Mouse (Mus musculus) layer of hippocampus, postnatal 36 days (tissue): ENCODE results near the gene Gtf2h4. TPM values are rescaled to one million over a fixed set of nuclear protein-coding genes. Genes with fewer than 3 reads are reported as not detected.

Experiments
- DNase-seq, 2 experiments: peaks; one replicate each; pipeline ENCODE4 v3.0.0; 2022
- total RNA-seq, 2 experiments: library from RNA; stranded (reverse); gene quantifications; 2 replicates each; pipeline ENCODE4 v1.2.3; 2021

Gtf2h4 gene
- total RNA-seq, 2 experiments from 2014 or later = 31.1 to 32.1 TPM

DNA sequence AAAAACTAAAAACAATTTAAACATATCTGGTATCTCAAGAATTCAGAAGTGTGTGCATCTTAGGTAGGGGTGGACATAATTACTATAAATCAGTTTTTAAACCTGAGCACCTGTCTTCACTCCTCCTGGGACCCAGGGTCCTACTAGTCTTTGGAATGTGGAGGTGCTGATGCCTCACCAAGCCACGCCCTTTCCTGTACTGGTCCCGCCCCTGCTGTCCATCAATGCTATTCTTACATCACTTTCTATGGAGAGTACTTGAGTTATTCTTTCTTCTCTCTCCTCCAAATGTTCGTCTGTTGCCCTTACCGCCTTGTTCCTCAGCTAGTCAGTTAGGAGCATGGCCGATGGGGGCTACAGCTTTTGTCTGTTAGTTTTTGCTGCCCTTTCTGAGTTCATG, 37.2 kb downstream of the Gtf2h4 start:
- DNase-seq = no peak

DNA sequence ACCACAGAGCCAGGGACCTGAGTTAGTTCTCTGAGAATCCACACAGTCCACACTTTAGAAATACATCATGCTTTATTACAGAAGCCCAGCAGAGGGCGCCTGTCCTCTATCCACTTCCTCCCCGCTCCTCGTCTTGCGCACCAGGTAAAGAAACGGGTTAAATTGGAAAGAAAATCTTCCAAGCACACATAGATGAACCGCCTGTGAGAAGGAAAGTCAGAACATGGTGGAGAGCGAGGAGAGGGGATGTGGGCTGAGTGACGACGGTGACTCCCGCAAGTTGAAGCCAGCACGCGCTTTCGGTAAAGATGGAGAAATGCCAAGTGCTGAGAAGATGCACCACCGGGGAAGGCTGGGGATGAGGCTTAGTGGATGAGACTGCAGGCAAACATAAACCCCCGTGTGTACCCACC, 37.8 kb downstream of the Gtf2h4 start:
- DNase-seq = peak; percentile 62 to 78

DNA sequence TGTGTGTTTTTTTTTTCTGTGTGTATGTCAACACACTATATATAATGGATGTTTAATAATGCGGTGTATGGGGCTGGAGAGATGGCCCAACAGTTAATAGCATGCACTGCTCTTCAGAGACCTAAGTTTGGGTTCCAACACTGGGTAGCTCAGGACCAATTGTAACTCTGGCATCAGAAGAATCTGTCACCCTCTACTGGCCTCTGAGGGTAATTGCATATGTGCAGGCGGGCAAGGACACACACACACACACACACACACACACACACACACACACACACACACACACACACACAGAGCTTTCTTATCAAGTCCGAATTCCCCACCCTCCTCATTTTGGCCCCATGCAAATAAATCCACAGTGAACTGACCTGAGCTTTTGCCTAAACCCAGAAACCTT, 38.3 kb downstream of the Gtf2h4 start:
- DNase-seq = no peak

DNA sequence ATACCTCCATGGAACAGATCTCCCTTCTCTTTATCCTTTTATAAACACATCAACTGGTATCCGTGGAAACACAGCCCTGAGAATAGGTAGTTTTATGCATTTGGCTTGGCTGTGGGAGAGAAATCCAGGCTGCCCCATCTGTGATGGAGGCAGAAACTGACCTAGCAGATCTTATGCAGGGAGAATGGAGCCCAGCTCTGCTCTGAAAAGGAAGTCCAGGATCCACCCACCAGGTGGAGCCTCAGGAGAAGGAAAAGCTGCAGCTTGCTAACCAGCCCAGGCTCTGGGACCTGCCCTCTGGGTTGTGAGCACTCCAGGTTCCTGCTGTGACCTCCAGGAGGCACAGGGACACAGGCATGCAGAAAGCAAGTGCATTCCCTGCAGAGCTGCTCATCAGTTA, 39.5 kb downstream of the Gtf2h4 start:
- peak; percentile 18 to 38 for DNase-seq

DNA sequence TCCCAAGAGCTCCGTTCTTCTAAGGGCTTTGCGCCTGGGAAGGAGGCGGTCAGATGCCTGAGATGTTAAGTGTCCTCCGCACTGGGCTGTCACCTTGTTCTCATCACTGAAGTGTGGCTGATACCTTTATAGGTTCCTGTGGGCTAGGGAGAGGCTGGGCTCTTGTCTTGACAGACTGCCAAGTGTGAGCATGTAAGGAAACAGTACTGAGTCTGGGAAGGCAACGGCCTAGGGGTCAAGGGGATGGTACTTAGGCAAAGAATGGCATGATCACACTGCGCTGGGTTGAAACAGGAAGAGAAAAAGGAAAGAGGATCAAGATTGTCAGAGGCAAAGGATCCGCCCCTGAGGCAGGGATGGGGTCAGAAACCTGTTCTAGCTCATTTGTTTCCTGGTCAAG, 47.0 kb downstream of the Gtf2h4 start, which contains the start of gene Gm9573:
Gm9573 (minus strand) TSS at position 101 of the 400 bp plus-strand sequence.
- DNase-seq = no peak

Other genes with a start within 250 kb of the Gtf2h4 start
- gene H2-Q6, start 248.9 kb downstream of the Gtf2h4 start, total RNA-seq = not detected
- under 1 TPM; 0.65 to 0.88 TPM for gene H2-Q7, start 234.6 kb downstream of the Gtf2h4 start, total RNA-seq
- gene H2-Q10, start 203.7 kb downstream of the Gtf2h4 start, total RNA-seq = under 1 TPM in 1 of 2 experiments, not detected in 1; 0.15 TPM
- gene Pou5f1, start 167.7 kb downstream of the Gtf2h4 start, total RNA-seq = under 1 TPM in 1 of 2 experiments, not detected in 1; 0.32 TPM
- gene Tcf19, start 156.9 kb downstream of the Gtf2h4 start, total RNA-seq = 1 to 10 TPM; 4.3 to 5.8 TPM
- 10 to 100 TPM in 1 of 2 experiments, 1 to 10 TPM in 1; 9.3 to 10.0 TPM for gene Cchcr1, start 156.6 kb downstream of the Gtf2h4 start, total RNA-seq
- gene Psors1c2, start 140.5 kb downstream of the Gtf2h4 start, total RNA-seq = under 1 TPM; 0.42 to 0.63 TPM
- gene Cdsn, start 121.6 kb downstream of the Gtf2h4 start, total RNA-seq = under 1 TPM in 1 of 2 experiments, not detected in 1; 0.40 TPM
- not detected for gene 2300002M23Rik, start 106.3 kb downstream of the Gtf2h4 start, total RNA-seq
- gene Sfta2, start 72.2 kb downstream of the Gtf2h4 start, total RNA-seq = not detected
- not detected for gene Gm9573, start 47.1 kb downstream of the Gtf2h4 start, total RNA-seq
- gene Mucl3, start 30.0 kb downstream of the Gtf2h4 start, total RNA-seq = not detected
- 10 to 100 TPM; 41.8 to 43.4 TPM for gene Vars2, start 6.1 kb downstream of the Gtf2h4 start, total RNA-seq
- 10 to 100 TPM; 62.7 to 63.9 TPM for gene Ddr1, start 30.9 kb upstream of the Gtf2h4 start, total RNA-seq
- 1 to 10 TPM; 4.2 to 6.5 TPM for gene Ier3, start 147.9 kb upstream of the Gtf2h4 start, total RNA-seq
- 100 to 1,000 TPM; 124 to 132 TPM for gene Flot1, start 149.5 kb upstream of the Gtf2h4 start, total RNA-seq
- 100 to 1,000 TPM; 360 to 381 TPM for gene Tubb5, start 164.6 kb upstream of the Gtf2h4 start, total RNA-seq
- 10 to 100 TPM; 13.1 to 19.5 TPM for gene Mdc1, start 167.8 kb upstream of the Gtf2h4 start, total RNA-seq
- gene Nrm, start 187.6 kb upstream of the Gtf2h4 start, total RNA-seq = 1 to 10 TPM; 1.5 to 2.2 TPM
- gene Ppp1r18, start 191.9 kb upstream of the Gtf2h4 start, total RNA-seq = 1 to 10 TPM; 7.4 to 9.5 TPM
- gene Dhx16, start 206.1 kb upstream of the Gtf2h4 start, total RNA-seq = 10 to 100 TPM; 32.0 to 37.4 TPM
- 10 to 100 TPM; 56.3 to 57.9 TPM for gene 2310061I04Rik, start 223.7 kb upstream of the Gtf2h4 start, total RNA-seq
- 10 to 100 TPM; 60.6 to 61.7 TPM for gene Atat1, start 236.3 kb upstream of the Gtf2h4 start, total RNA-seq
- 10 to 100 TPM; 37.0 to 39.3 TPM for gene Mrps18b, start 242.7 kb upstream of the Gtf2h4 start, total RNA-seq
- 10 to 100 TPM; 78.6 to 82.8 TPM for gene Ppp1r10, start 242.7 kb upstream of the Gtf2h4 start, total RNA-seq